ENCODE assay signal across 9 mouse cellular contexts in the genomic region with DNA sequence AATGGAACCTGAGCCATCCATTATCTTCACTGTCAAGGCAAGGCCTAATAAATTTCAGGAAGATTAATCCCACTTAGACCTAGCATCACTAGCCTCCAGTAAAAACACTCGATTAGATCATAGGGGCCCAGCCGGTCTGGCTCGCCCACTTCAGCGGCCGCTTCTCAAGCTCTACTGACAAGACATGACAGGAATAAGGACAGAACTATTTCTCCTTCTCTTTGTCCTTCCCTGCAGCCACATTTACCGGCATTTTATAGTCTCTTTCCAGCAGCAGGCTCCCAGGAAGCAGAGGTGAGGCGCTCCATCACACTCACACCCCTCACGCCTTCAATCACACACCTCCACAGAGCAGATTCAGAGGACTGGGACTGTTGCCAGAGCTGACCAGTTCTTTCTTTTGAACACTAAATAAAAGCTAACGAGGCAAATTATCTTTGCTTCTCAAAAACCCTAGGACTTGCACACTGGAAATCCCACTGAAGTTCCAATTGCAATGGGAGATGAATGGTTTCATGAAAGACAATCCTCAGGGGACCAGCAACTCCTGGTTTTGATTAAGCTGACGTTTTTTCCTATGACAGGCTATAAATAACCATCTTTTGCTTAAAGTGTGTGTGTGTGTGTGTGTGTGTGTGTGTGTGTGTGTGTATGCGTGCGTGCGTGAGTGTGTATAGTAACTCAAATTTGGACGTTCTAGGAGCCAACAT.
DNase-seq lines count a peak whose midpoint lies in the region; ATAC-seq lines count a peak whose summit lies in the region.
"Had no signal": no experiment of that assay in that cellular context is flagged by ENCODE, and none has a peak within 500 bp of the region (broad histone marks: within the 10 kb centered on the region; RNA-seq: fewer than 3 reads in every experiment).

No protein-coding gene starts in this region.

- no peak overlapping the region for H3K9ac ChIP-seq in midbrain, embryonic 11.5 days (ENCODE audit: low read length)
- peak overlapping the region; percentile 33; the same call in 1 of the 2 replicates for H3K9ac ChIP-seq in forebrain, embryonic 12.5 days
- no peak overlapping the region for H3K9ac ChIP-seq in stomach, embryonic 15.5 days
- no peak overlapping the region for H3K9ac ChIP-seq in liver, embryonic 11.5 days (ENCODE audit: low read depth, low read length)

- no peak overlapping the region for H3K4me2 ChIP-seq in midbrain, embryonic 11.5 days
- H3K4me2 ChIP-seq in forebrain, embryonic 12.5 days = peak overlapping the region; percentile 25
- H3K4me2 ChIP-seq in stomach, embryonic 15.5 days = no peak overlapping the region
- no peak overlapping the region for H3K4me2 ChIP-seq in liver, embryonic 11.5 days

- H3K9me3 ChIP-seq in midbrain, embryonic 10.5 days (replicated peaks) = no peaks in the 10 kb centered on the region
- no peaks in the 10 kb centered on the region for H3K9me3 ChIP-seq in midbrain, embryonic 11.5 days (ENCODE audit: control insufficient read depth, low read length)
- 0 out of 2 replicates have a peak, but pooled peaks cover 2% of the 10 kb centered on the region for H3K9me3 ChIP-seq in forebrain, embryonic 12.5 days
- no peaks in the 10 kb centered on the region for H3K9me3 ChIP-seq in stomach, embryonic 15.5 days
- no peaks in the 10 kb centered on the region for H3K9me3 ChIP-seq in liver, embryonic 11.5 days (ENCODE audit: control insufficient read depth, low read length)

- WGBS in midbrain, embryonic 10.5 days = 79% methylated on average over 14 of the region's 14 CpGs
- WGBS in midbrain, embryonic 11.5 days = 70% methylated on average over 14 of the region's 14 CpGs
- WGBS in forebrain, embryonic 12.5 days = 31% methylated on average over 14 of the region's 14 CpGs
- WGBS in stomach, embryonic 15.5 days = 45% methylated on average over 14 of the region's 14 CpGs
- WGBS in liver, embryonic 11.5 days = 68% methylated on average over 14 of the region's 14 CpGs

- H3K27me3 ChIP-seq in midbrain, embryonic 10.5 days (ENCODE audit: low read depth, poor library complexity, severe bottlenecking) = peaks cover 14% of the 10 kb centered on the region; the same call in 1 of the 2 replicates
- H3K27me3 ChIP-seq in midbrain, embryonic 11.5 days (ENCODE audit: control insufficient read depth, insufficient read depth, low read length) = no peaks in the 10 kb centered on the region
- no peaks in the 10 kb centered on the region for H3K27me3 ChIP-seq in forebrain, embryonic 12.5 days
- H3K27me3 ChIP-seq in stomach, embryonic 15.5 days (replicated peaks) = no peaks in the 10 kb centered on the region
- no peaks in the 10 kb centered on the region for H3K27me3 ChIP-seq in liver, embryonic 11.5 days (replicated peaks; ENCODE audit: control insufficient read depth, insufficient read depth, low read length)

- peak overlapping the region; percentile 61; the same call in 1 of the 2 replicates for H3K27ac ChIP-seq in midbrain, embryonic 10.5 days (replicated peaks)
- no peak overlapping the region for H3K27ac ChIP-seq in midbrain, embryonic 11.5 days (ENCODE audit: low read depth, low read length)
- peak overlapping the region; percentile 87 for H3K27ac ChIP-seq in forebrain, embryonic 12.5 days
- H3K27ac ChIP-seq in stomach, embryonic 15.5 days = peak overlapping the region; percentile 18; the same call in 1 of the 2 replicates
- H3K27ac ChIP-seq in liver, embryonic 11.5 days (ENCODE audit: low read depth, low read length) = no peak overlapping the region

- peaks cover 39% of the 10 kb centered on the region for H3K4me1 ChIP-seq in midbrain, embryonic 10.5 days
- H3K4me1 ChIP-seq in midbrain, embryonic 11.5 days (ENCODE audit: control insufficient read depth, insufficient read depth, low read length) = peaks cover 23% of the 10 kb centered on the region
- peaks cover 39% of the 10 kb centered on the region for H3K4me1 ChIP-seq in forebrain, embryonic 12.5 days
- H3K4me1 ChIP-seq in stomach, embryonic 15.5 days = peaks cover 18% of the 10 kb centered on the region; the same call in 1 of the 2 replicates
- no peaks in the 10 kb centered on the region for H3K4me1 ChIP-seq in liver, embryonic 11.5 days (replicated peaks; ENCODE audit: control insufficient read depth, insufficient read depth, low read length)

- peaks cover 26% of the 10 kb centered on the region for H3K36me3 ChIP-seq in midbrain, embryonic 10.5 days
- no peaks in the 10 kb centered on the region for H3K36me3 ChIP-seq in midbrain, embryonic 11.5 days (ENCODE audit: control insufficient read depth, insufficient read depth, low read length)
- 0 out of 2 replicates have a peak, but pooled peaks cover 5% of the 10 kb centered on the region for H3K36me3 ChIP-seq in forebrain, embryonic 12.5 days (replicated peaks)
- no peaks in the 10 kb centered on the region for H3K36me3 ChIP-seq in stomach, embryonic 15.5 days
- no peaks in the 10 kb centered on the region for H3K36me3 ChIP-seq in liver, embryonic 11.5 days (ENCODE audit: control insufficient read depth, insufficient read depth, low read length)

- intact Hi-C loops in gastrocnemius, postnatal 36 days (cut with DNase I) = no loop called here

- no peak for DNase-seq in midbrain, embryonic 10.5 days (ENCODE audit: low spot score)
- no peak for DNase-seq in midbrain, embryonic 11.5 days (ENCODE audit: low spot score, missing footprints)
- DNase-seq in kidney, postnatal 4 days = peak; percentile 31 to 42
- DNase-seq in liver, embryonic 11.5 days (ENCODE audit: low spot score) = no peak
- DNase-seq in gastrocnemius, postnatal 36 days = no peak
- DNase-seq in cerebellum, adult 9-10 months = no peak

- no peak; the same call in 1 of the 2 replicates for ATAC-seq in midbrain, embryonic 11.5 days (ENCODE audit: low FRiP score)
- ATAC-seq in forebrain, embryonic 12.5 days (ENCODE audit: low FRiP score) = peak; percentile 77
- ATAC-seq in stomach, embryonic 15.5 days (ENCODE audit: insufficient read depth, low FRiP score, low read depth) = no peak
- ATAC-seq in liver, embryonic 11.5 days (replicated peaks; ENCODE audit: low FRiP score) = no peak
- ATAC-seq: intestine, postnatal 0 days had no signal

- H3K4me3 ChIP-seq in midbrain, embryonic 10.5 days = no peak overlapping the region
- H3K4me3 ChIP-seq in midbrain, embryonic 11.5 days (ENCODE audit: low read depth, low read length) = no peak overlapping the region
- no peak overlapping the region for H3K4me3 ChIP-seq in forebrain, embryonic 12.5 days (replicated peaks)
- H3K4me3 ChIP-seq in stomach, embryonic 15.5 days (replicated peaks) = no peak overlapping the region
- no peak overlapping the region for H3K4me3 ChIP-seq in liver, embryonic 11.5 days (ENCODE audit: low read depth, low read length)

Comparison
In these comparisons a context has a peak if more than half of its experiments do, and no peak if none do; other contexts are left out.
1. H3K27ac ChIP-seq: peak in midbrain, embryonic 10.5 days (single experiment), forebrain, embryonic 12.5 days (single experiment) and stomach, embryonic 15.5 days (single experiment); none in midbrain, embryonic 11.5 days (single experiment) and liver, embryonic 11.5 days (single experiment).
2. DNase-seq: peak in kidney, postnatal 4 days (2 of 2); none in midbrain, embryonic 10.5 days (single experiment), midbrain, embryonic 11.5 days (single experiment), liver, embryonic 11.5 days (single experiment), gastrocnemius, postnatal 36 days (0 of 2) and cerebellum, adult 9-10 months (single experiment).